22 mouse cellular contexts compared by ENCODE assay signal in the genomic region with DNA sequence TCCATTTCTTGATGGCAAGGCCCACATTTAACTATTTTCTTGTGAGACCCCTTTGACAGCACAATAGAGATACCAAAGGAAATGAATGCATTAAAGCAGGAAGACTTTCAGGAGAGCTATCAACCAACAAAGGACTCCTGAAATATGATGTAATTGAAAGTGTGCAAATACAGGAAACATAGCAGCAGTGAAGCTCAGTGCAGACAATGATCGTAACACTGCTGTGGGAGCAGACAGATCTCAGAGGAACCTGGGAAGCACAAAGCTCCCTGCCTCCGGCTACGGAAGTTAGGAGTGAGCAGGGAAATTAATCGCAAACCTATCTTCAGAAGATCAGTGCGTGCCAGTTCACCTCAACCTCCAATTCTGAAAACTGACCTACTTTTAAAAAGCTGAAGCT.
"Had no signal": no experiment of that assay in that cellular context is flagged by ENCODE, and none has a peak within 500 bp of the region (broad histone marks: within the 10 kb centered on the region; RNA-seq: fewer than 3 reads in every experiment).

No protein-coding gene starts in this region.

- H3K4me3 ChIP-seq: limb, embryonic 10.5 days; limb, embryonic 13.5 days; liver, embryonic 12.5 days; liver, embryonic 15.5 days; megakaryocyte, embryonic 14.5 days; midbrain, embryonic 10.5 days; midbrain, embryonic 15.5 days; neural tube, embryonic 12.5 days; neural tube, embryonic 15.5 days had no signal

- DNase-seq: kidney, adult 2 months; kidney, postnatal 4 days; liver; lung, adult 18-20 months; right cerebral cortex, adult 18-20 months; right cerebral cortex, postnatal 14 days; right cerebral cortex, postnatal 4 days; thymus, adult 2 months; thymus, postnatal 14 days; thymus, postnatal 4 days had no signal

- ATAC-seq: intestine, embryonic 16.5 days; liver, embryonic 12.5 days; midbrain, embryonic 15.5 days had no signal

- H3K27ac ChIP-seq: limb, embryonic 10.5 days; limb, embryonic 13.5 days; liver, embryonic 12.5 days; liver, embryonic 15.5 days; macrophage; midbrain, embryonic 10.5 days; midbrain, embryonic 15.5 days; neural tube, embryonic 12.5 days; neural tube, embryonic 15.5 days; stomach, postnatal 0 days had no signal

- H3K9ac ChIP-seq: limb, embryonic 13.5 days; liver, embryonic 12.5 days; liver, embryonic 15.5 days; midbrain, embryonic 15.5 days; neural tube, embryonic 12.5 days; neural tube, embryonic 15.5 days had no signal

- H3K4me2 ChIP-seq: limb, embryonic 13.5 days; liver, embryonic 12.5 days; liver, embryonic 15.5 days; midbrain, embryonic 15.5 days; neural tube, embryonic 12.5 days; neural tube, embryonic 15.5 days had no signal

- H3K4me1 ChIP-seq: limb, embryonic 13.5 days; liver, embryonic 12.5 days; liver, embryonic 15.5 days; megakaryocyte, embryonic 14.5 days; midbrain, embryonic 15.5 days; neural tube, embryonic 15.5 days had no signal

- H3K27me3 ChIP-seq: limb, embryonic 13.5 days; liver, embryonic 12.5 days; liver, embryonic 15.5 days; megakaryocyte, embryonic 14.5 days; midbrain, embryonic 15.5 days; neural tube, embryonic 12.5 days; neural tube, embryonic 15.5 days had no signal

- H3K9me3 ChIP-seq: limb, embryonic 10.5 days; limb, embryonic 13.5 days; liver, embryonic 12.5 days; liver, embryonic 15.5 days; megakaryocyte, embryonic 14.5 days; midbrain, embryonic 10.5 days; midbrain, embryonic 15.5 days; neural tube, embryonic 12.5 days; neural tube, embryonic 15.5 days had no signal

- H3K36me3 ChIP-seq: limb, embryonic 10.5 days; limb, embryonic 13.5 days; liver, embryonic 12.5 days; liver, embryonic 15.5 days; midbrain, embryonic 10.5 days; midbrain, embryonic 15.5 days; neural tube, embryonic 12.5 days; neural tube, embryonic 15.5 days had no signal
